Mouse (Mus musculus) hindbrain, embryonic 13.5 days (tissue): Measurements from ENCODE around the gene Eno2. TPM values are rescaled to one million over a fixed set of nuclear protein-coding genes. Genes with fewer than 3 reads are reported as not detected.

Experiments
- ATAC-seq: fragments of 200-750 bp; cut with Nextera tagmentation; 2 replicates; pipeline ENCODE4 v1.8.0; 2017; ENCODE audit warnings: moderate TSS enrichment; ENCODE audit not compliant: low FRiP score
- H3K27ac ChIP-seq: fragments of 300-500 bp; sonication (generic); 2 replicates; pipeline ENCODE4 v1.5.1; 2015; ENCODE audit warnings: inconsistent platforms, mild to moderate bottlenecking, moderate library complexity
- H3K27me3 ChIP-seq: fragments of 300-500 bp; sonication (generic); 2 replicates; pipeline ENCODE4 v1.6.1; 2015; ENCODE audit warnings: mild to moderate bottlenecking, inconsistent platforms
- H3K36me3 ChIP-seq: fragments of 300-500 bp; sonication (generic); 2 replicates; pipeline ENCODE4 v1.6.1; 2015; ENCODE audit warnings: mild to moderate bottlenecking, inconsistent platforms
- H3K4me1 ChIP-seq: fragments of 300-500 bp; sonication (generic); replicated peaks from 2 replicates; pipeline ENCODE4 v1.6.1; 2015; ENCODE audit warnings: inconsistent platforms
- H3K4me2 ChIP-seq: fragments of 300-500 bp; sonication (generic); 2 replicates; pipeline ENCODE4 v1.6.1; 2015; ENCODE audit warnings: inconsistent platforms, mild to moderate bottlenecking, moderate library complexity
- H3K4me3 ChIP-seq: fragments of 300-500 bp; sonication (generic); 2 replicates; pipeline ENCODE4 v1.5.1; 2015; ENCODE audit warnings: mild to moderate bottlenecking, inconsistent platforms
- H3K9ac ChIP-seq: fragments of 300-500 bp; sonication (generic); 2 replicates; pipeline ENCODE4 v1.6.1; 2015; ENCODE audit warnings: mild to moderate bottlenecking, inconsistent platforms
- H3K9me3 ChIP-seq: fragments of 300-500 bp; sonication (generic); 2 replicates; pipeline ENCODE4 v1.6.1; 2016; ENCODE audit warnings: inconsistent platforms
- WGBS: fragments of 180-500 bp; shearing (Covaris S2); methylation state at CpG from one replicate; pipeline ENCODE4 v1.1.7; 2015; 5-methylcytosine and 5-hydroxymethylcytosine counted together
- polyA plus RNA-seq: library from polyadenylated mRNA; unstranded; fragments of >200 nt; fragmentation: Nextera tagmentation; extraction: Ambion mirVana; gene quantifications from 2 replicates; pipeline ENCODE4 v1.2.1, GENCODE M21; 2015

Eno2 gene
- polyA plus RNA-seq, 1 experiment from 2014 or later, result 58.7 TPM

DNA sequence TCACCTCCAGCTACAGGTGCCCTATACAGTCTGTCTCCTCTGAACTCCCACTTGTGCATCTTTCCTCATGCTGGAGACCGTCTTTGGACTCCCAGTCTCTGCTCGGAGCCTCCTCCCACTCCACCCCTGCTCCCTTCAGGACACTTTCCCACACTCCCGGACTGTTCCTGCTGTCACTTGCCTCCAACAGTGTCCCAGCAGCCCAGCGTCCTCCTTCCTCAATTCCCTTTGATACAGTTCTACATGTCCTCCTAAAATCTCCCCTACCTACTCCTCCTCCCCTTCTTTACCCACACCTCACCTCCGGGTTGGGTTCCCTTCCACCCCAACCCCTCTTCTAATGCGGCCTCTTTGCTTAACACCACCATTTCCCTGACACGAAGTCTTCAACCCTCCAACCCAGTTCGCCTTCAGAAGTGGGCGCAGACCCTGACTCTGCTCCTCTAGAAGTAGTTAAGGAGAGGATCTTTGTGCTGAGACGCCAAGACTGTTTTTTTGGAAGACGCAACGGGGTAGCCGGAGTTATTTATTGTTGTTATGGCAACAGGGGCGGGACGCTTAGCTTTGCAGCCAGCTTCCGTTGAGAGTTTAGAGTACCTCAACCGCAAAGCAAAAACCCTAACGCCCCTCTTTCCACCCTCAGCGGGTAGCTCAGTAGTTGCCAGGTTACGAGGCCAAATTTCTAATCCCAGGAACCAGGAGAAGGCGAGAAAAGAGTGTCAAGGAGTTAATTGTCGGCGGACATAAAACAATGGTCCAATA lies 9.9 kb upstream of the Eno2 start, which contains the start of gene Lrrc23:
TSS of gene Lrrc23 (minus strand) at position 506 of the 762 bp plus-strand sequence.
- Histone ChIP-seq H3K27me3 (peaks cover 22% of the 10 kb centered on the region), H3K4me2 (peak within 1 kb of the TSS; percentile 62), H3K4me3 (peak within 1 kb of the TSS; percentile 38), H3K9me3 (no peaks in the 10 kb centered on the region), H3K4me1 (peaks cover 19% of the 10 kb centered on the region), H3K36me3 (no peaks in the 10 kb centered on the region), H3K9ac (peak within 1 kb of the TSS; percentile 61), H3K27ac (0 out of 2 replicates have a peak within 1 kb of the TSS, but pooled peaks have one; percentile 12)
- 2% methylated on average over 23 of the region's 23 CpGs for WGBS
- peak; percentile 73 for ATAC-seq

DNA sequence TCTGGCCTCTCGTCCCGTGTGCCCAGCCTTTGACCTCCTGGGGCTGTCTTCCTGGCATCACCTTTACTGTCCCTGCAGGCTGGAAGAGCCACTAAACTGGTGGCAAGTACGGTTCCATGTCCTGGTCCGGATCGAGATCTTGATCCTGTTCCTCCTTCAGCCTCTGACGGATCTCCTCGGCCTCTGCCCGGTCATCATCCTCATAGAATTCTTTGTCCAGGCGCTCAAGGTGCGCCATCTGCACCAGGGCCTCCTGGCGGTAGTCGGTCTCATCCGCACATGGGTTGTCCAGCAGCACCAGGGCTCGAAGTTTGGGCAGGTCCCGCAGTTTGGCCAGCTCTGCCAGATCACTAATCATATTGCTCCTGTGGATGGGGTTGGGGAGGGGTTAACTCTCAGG lies 1.0 kb upstream of the Eno2 start:
- Histone ChIP-seq H3K27ac (no peak overlapping the region), H3K9me3 (no peaks in the 10 kb centered on the region), H3K4me2 (no peak overlapping the region), H3K4me3 (no peak overlapping the region), H3K27me3 (peaks cover 15% of the 10 kb centered on the region), H3K36me3 (no peaks in the 10 kb centered on the region), H3K9ac (no peak overlapping the region), H3K4me1 (peaks cover 32% of the 10 kb centered on the region)
- 91% methylated on average over 15 of the region's 15 CpGs for WGBS
- ATAC-seq, result no peak

DNA sequence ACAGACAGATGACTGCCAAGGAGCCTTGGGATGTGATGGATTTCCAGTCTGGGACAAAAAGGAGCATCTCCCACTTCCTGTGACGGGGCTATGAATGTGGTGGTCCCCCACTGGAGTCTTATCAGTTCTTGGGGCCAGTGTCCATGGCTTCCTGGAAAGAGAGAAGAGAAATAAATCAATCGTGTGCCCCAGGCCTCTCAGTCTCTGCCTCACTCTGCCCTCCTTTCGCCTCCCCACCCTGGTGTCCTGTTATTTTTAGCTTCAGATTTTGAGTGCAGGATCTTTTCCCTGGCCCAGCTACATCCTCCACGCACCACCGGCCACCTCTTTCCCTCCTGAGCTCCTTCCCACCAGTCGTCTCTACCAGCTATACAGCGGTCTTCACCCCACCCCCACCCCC lies 540 bp upstream of the Eno2 start:
- no peaks in the 10 kb centered on the region for H3K9me3 ChIP-seq
- H3K27ac ChIP-seq, result peak overlapping the region; percentile 77; the same call in 1 of the 2 replicates
- H3K4me1 ChIP-seq, result peaks cover 32% of the 10 kb centered on the region
- peaks cover 15% of the 10 kb centered on the region for H3K27me3 ChIP-seq
- H3K9ac ChIP-seq, result peak overlapping the region; percentile 81
- ATAC-seq, result no peak
- 65% methylated on average over 7 of the region's 7 CpGs for WGBS
- H3K4me2 ChIP-seq, result peak overlapping the region; percentile 72
- no peaks in the 10 kb centered on the region for H3K36me3 ChIP-seq
- H3K4me3 ChIP-seq, result peak overlapping the region; percentile 55

DNA sequence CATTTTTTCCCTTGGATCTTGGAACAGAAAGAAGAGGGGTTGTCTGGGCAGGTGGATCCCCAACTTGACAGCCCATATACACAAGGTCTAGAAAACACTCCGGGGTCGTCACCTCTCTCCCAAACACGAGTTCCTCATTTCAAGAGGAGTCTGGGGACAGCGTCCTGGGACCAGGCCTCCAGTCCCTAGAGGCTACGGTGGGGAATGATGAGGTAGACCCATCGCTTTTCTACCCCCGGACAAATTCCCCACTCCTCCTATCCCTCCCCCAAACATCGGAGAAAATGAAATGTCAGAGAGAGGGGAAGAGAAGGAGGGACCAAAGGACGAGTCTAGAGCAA lies 799 bp downstream of the Eno2 start:
- H3K4me2 ChIP-seq, result peak overlapping the region; percentile 72
- H3K27ac ChIP-seq, result 0 out of 2 replicates have a peak overlapping the region, but pooled peaks have one; percentile 40
- peaks cover 32% of the 10 kb centered on the region for H3K4me1 ChIP-seq
- ATAC-seq, result peak; percentile 10
- H3K9ac ChIP-seq, result peak overlapping the region; percentile 81
- no peaks in the 10 kb centered on the region for H3K9me3 ChIP-seq
- peaks cover 15% of the 10 kb centered on the region for H3K27me3 ChIP-seq
- WGBS, result 4% methylated on average over 9 of the region's 9 CpGs
- no peaks in the 10 kb centered on the region for H3K36me3 ChIP-seq
- peak overlapping the region; percentile 55 for H3K4me3 ChIP-seq

DNA sequence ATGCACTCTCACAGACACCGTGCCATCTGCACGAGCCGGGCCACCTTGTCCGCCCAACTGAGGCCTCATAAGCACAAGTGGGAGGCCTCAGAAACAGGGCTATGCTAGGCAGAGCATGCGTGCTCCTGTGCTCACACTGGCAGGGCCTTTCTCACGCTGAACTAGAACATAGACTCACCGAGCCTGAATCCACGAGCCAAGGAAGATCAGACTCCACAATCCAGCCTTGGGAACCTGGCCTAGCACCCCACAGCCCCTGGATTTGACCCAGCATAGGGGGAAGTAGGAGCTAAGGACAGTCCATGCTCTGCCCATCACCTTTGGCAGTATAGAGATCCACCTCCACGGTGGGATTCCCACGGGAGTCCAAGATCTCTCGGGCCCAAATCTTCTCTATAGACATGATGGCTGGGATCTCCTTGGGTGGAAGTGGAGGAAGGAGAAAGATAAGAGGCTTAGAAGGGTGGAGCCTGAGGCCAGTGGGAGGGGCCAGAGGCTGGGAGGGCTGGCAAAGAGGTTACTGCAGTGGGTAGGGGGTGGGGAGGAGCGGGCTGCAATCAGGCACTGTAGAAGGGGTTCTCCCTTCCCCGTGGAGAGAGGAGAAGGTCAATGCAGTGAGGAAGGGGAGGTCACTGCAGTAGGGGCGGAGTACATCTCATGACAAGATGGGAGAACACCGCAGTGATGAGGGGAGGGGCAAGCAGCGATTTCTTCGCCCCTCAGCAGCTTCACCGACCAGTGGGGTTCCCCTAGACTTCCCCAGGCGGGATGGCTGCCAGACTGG lies 1.4 kb downstream of the Eno2 start:
- H3K4me1 ChIP-seq, result peaks cover 32% of the 10 kb centered on the region
- H3K9me3 ChIP-seq, result no peaks in the 10 kb centered on the region
- peaks cover 15% of the 10 kb centered on the region for H3K27me3 ChIP-seq
- peak overlapping the region; percentile 55 for H3K4me3 ChIP-seq
- ATAC-seq, result peak; percentile 21
- peak overlapping the region; percentile 81 for H3K9ac ChIP-seq
- peak overlapping the region; percentile 40; the same call in 1 of the 2 replicates for H3K27ac ChIP-seq
- peak overlapping the region; percentile 72 for H3K4me2 ChIP-seq
- no peaks in the 10 kb centered on the region for H3K36me3 ChIP-seq
- 27% methylated on average over 19 of the region's 19 CpGs for WGBS

DNA sequence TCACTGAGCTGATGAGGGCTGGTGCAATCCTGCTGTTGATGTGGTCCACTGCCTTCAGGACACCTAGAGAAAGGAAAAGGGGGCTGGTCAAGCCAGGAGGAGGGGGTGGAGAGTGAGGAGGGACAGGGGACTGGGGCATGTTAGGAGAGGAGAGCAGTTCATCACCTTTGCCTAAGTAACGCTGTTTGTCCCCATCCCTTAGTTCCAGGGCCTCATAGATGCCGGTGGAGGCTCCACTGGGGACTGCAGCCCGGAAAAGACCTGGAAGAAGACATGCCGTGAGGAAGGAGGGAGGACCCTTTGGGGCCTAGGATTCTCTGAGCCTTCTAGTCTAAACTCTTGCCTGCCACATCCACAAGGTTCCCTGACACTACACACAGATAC lies 1.9 kb downstream of the Eno2 start:
- H3K27ac ChIP-seq, result no peak overlapping the region
- ATAC-seq, result no peak
- peaks cover 32% of the 10 kb centered on the region for H3K4me1 ChIP-seq
- H3K4me3 ChIP-seq, result no peak overlapping the region; the same call in 1 of the 2 replicates
- no peaks in the 10 kb centered on the region for H3K9me3 ChIP-seq
- WGBS, result 43% methylated on average over 4 of the region's 4 CpGs
- peaks cover 18% of the 10 kb centered on the region for H3K27me3 ChIP-seq
- peak overlapping the region; percentile 81 for H3K9ac ChIP-seq
- peak overlapping the region; percentile 72 for H3K4me2 ChIP-seq
- no peaks in the 10 kb centered on the region for H3K36me3 ChIP-seq

DNA sequence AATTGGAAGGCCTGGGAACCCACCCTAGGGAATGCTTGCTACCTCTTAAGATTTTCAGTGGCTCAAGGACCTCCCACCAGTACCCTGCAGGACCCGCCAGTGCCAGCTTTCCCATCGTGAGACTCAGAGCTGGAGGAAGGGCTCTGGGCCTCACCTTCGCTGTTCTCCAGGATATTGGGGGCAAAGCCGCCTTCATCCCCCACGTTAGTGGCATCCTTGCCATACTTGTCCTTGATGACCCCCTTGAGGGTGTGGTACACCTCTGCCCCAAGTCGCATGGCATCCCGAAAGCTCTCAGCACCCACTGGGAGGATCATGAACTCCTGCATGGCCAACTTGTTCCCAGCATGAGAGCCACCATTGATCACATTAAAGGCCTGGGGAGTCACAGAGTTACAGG lies 3.5 kb downstream of the Eno2 start:
- H3K4me3 ChIP-seq, result no peak overlapping the region
- no peaks in the 10 kb centered on the region for H3K36me3 ChIP-seq
- no peak overlapping the region for H3K9ac ChIP-seq
- H3K9me3 ChIP-seq, result no peaks in the 10 kb centered on the region
- peaks cover 28% of the 10 kb centered on the region for H3K27me3 ChIP-seq
- H3K4me2 ChIP-seq, result no peak overlapping the region
- WGBS, result 84% methylated on average over 7 of the region's 7 CpGs
- no peak overlapping the region for H3K27ac ChIP-seq
- no peak for ATAC-seq
- H3K4me1 ChIP-seq, result peaks cover 32% of the 10 kb centered on the region

DNA sequence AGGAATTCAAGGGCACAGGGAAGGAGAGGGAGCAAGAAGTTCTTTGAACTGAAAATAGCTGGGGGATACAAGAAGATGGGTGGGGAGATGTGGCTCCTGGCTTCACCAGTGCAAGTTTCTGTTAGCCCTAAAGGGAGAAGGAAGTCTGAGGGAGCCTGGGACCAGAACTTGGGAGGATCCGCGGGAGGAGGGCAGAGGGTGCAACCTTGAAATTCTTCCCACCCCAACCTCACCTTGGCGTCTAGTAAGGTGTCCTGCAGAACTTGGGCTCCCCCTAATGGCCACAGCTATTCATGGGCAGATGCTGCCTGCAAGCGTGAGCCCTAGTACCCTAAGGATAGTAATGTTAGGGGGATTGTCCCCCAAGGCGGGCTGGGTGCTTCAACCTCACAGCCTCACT lies 10.2 kb downstream of the Eno2 start:
- H3K4me2 ChIP-seq, result 0 out of 2 replicates have a peak overlapping the region, but pooled peaks have one; percentile 92
- no peaks in the 10 kb centered on the region for H3K36me3 ChIP-seq
- H3K4me1 ChIP-seq, result peaks cover 38% of the 10 kb centered on the region
- peaks cover 12% of the 10 kb centered on the region; the same call in 1 of the 2 replicates for H3K27me3 ChIP-seq
- ATAC-seq, result no peak
- H3K4me3 ChIP-seq, result no peak overlapping the region
- H3K9me3 ChIP-seq, result no peaks in the 10 kb centered on the region
- H3K9ac ChIP-seq, result 0 out of 2 replicates have a peak overlapping the region, but pooled peaks have one; percentile 2
- H3K27ac ChIP-seq, result peak overlapping the region; percentile 99
- 3% methylated on average over 5 of the region's 5 CpGs for WGBS

DNA sequence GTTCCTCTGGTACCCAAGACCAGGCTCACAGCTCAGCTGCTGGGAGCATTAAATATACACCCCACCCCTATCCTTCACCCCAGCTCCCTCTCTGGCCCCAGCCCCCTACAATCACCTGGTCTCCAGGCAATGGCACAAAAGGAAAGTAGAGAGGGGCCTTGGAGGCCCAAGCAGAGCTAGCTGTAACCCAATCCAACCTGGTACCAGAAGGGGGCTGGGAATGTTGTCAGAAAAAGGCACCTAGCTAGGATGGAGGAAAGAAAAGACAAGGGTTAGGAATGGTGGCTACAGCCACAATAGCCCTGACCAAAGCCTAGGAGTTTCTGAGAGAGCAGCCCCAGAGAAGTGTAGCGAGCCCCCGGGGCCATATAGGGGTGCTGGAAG lies 10.6 kb downstream of the Eno2 start:
- peak overlapping the region; percentile 99 for H3K27ac ChIP-seq
- 69% methylated on average over 2 of the region's 2 CpGs for WGBS
- H3K36me3 ChIP-seq, result 0 out of 2 replicates have a peak, but pooled peaks cover under 1% of the 10 kb centered on the region
- H3K9me3 ChIP-seq, result no peaks in the 10 kb centered on the region
- no peak overlapping the region for H3K4me3 ChIP-seq
- 0 out of 2 replicates have a peak overlapping the region, but pooled peaks have one; percentile 2 for H3K9ac ChIP-seq
- peak overlapping the region; percentile 92 for H3K4me2 ChIP-seq
- peaks cover 12% of the 10 kb centered on the region; the same call in 1 of the 2 replicates for H3K27me3 ChIP-seq
- H3K4me1 ChIP-seq, result peaks cover 42% of the 10 kb centered on the region
- no peak for ATAC-seq

DNA sequence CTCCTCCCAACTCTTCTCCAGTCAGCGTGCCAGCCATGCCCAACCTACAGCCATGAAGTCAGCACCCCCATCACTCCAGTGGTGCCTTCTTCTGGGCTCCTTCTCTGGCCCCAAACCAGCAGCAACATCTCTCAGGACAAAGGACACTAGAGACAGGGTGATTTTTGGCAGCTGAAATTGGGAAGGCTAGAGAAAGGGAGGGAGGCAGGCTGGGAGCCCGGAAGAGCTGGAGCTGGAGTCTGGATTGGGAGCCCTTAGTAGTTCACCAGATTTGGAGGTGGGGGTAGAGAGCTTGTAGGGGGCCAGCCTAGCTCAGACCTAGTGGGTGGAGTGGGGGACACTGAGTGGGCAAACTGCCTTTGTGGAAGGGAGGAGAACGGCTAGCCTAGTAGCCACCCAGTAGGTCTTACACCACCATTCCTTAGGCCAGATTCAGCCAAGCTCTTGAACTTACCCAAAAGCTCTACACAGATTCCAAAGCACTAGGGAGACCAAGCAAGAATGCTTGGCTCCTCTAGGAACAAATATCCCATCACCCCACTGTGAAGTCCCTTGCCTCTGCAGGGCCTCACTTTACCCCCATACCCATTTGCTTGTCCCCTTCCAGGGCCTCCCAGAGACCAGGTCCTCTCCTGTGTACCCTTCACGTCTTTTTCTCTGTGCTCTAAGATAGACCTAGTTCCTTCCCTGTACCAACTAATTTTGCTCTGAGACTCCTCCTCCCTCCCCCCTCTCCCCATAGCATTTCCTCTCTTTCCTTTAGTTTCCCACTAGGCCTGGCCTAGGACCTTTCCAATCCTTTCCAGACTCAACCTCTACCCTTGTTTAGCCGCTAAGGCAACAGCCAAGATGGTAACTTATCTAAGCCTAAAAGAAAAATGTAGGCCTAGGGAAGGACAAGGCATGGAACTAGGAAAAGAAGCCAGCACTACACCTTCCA lies 11.3 kb downstream of the Eno2 start:
- H3K9ac ChIP-seq, result peak overlapping the region; percentile 95
- peaks cover 12% of the 10 kb centered on the region; the same call in 1 of the 2 replicates for H3K27me3 ChIP-seq
- peak overlapping the region; percentile 80 for H3K4me3 ChIP-seq
- H3K4me2 ChIP-seq, result peak overlapping the region; percentile 92
- WGBS, result 24% methylated on average over 5 of the region's 5 CpGs
- H3K27ac ChIP-seq, result peak overlapping the region; percentile 99
- H3K4me1 ChIP-seq, result peaks cover 49% of the 10 kb centered on the region
- peak; percentile 15 for ATAC-seq
- no peaks in the 10 kb centered on the region for H3K9me3 ChIP-seq
- H3K36me3 ChIP-seq, result 0 out of 2 replicates have a peak, but pooled peaks cover 3% of the 10 kb centered on the region

DNA sequence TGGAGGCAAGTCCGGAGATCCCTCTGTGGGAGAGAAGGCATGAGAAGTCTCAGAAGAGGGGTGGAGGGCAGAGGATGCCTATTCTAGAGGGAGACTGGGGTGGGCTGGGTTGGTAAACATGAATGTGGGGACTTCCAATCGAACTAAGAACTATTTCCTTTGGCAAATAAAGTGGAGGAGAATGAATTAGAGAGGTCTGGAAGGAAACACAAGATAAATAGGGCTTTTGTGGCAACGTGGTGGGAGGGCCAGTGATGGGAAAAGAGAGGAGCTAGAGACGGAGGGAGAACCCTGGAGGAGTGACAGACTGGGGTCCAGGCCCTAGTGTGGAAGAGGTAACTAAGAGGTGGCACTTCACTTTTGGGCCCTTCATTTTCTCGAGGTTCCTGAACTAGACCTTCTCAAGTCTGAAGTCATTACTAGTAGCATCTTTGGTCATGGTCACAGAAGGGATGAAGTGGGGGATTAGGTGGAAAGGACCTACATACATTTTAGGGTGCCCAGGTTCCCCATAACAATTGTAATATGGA lies 12.1 kb downstream of the Eno2 start:
- peaks cover 57% of the 10 kb centered on the region for H3K4me1 ChIP-seq

More for the DNA sequence above, 12.1 kb downstream of the Eno2 start:
- 3% methylated on average over 5 of the region's 5 CpGs for WGBS
- Histone ChIP-seq H3K9me3 (no peaks in the 10 kb centered on the region), H3K4me3 (peak overlapping the region; percentile 80), H3K27me3 (peaks cover 8% of the 10 kb centered on the region; the same call in 1 of the 2 replicates), H3K36me3 (0 out of 2 replicates have a peak, but pooled peaks cover 3% of the 10 kb centered on the region), H3K4me2 (peak overlapping the region; percentile 92), H3K27ac (peak overlapping the region; percentile 99), H3K9ac (peak overlapping the region; percentile 95)
- ATAC-seq, result no peak; the same call in 1 of the 2 replicates
